Mouse (Mus musculus) thymus, adult 18-20 months (tissue): ENCODE measurements around the gene Cblc.
A peak's percentile ranks its signal among the peaks of the same experiment; 100 is the strongest.

ENCODE experiments used
- DNase-seq, 2 experiments: peaks; one replicate each; pipeline ENCODE4 v3.0.0; 2022; ENCODE audit warnings: mixed read lengths in 2 of 2

Gene Cblc

GRCm38 (mm10) chr7:19779903-19780302 is 16.7 kb downstream of the Cblc start:
- DNase-seq, result no peak

GRCm38 (mm10) chr7:19778645-19779044 is 18.0 kb downstream of the Cblc start:
- no peak for DNase-seq

GRCm38 (mm10) chr7:19777049-19777723 is 19.4 kb downstream of the Cblc start:
- DNase-seq, result no peak

- no peak for DNase-seq
Measured at GRCm38 (mm10) chr7:19771682-19772081, 24.9 kb downstream of the Cblc start.

- no peak for DNase-seq
Measured at GRCm38 (mm10) chr7:19770984-19771391, 25.6 kb downstream of the Cblc start, which contains the start of gene Bcam. TSS of gene Bcam (minus strand) at chr7:19771016.

- peak; percentile 41 to 46 for DNase-seq
Measured at GRCm38 (mm10) chr7:19770375-19770754, 26.2 kb downstream of the Cblc start.

GRCm38 (mm10) chr7:19769434-19770374 is 26.9 kb downstream of the Cblc start:
- no peak for DNase-seq

GRCm38 (mm10) chr7:19769001-19769400 is 27.6 kb downstream of the Cblc start:
- no peak for DNase-seq

- no peak for DNase-seq
Measured at GRCm38 (mm10) chr7:19768251-19768650, 28.4 kb downstream of the Cblc start.

- no peak for DNase-seq
Measured at GRCm38 (mm10) chr7:19764581-19764980, 32.0 kb downstream of the Cblc start.

- DNase-seq, result no peak
Measured at GRCm38 (mm10) chr7:19763829-19764477, 32.7 kb downstream of the Cblc start.

- no peak for DNase-seq
Measured at GRCm38 (mm10) chr7:19762283-19762682, 34.3 kb downstream of the Cblc start.

- no peak for DNase-seq
Measured at GRCm38 (mm10) chr7:19760021-19760420, 36.6 kb downstream of the Cblc start.

- no peak for DNase-seq
Measured at GRCm38 (mm10) chr7:19758623-19759022, 38.0 kb downstream of the Cblc start.

GRCm38 (mm10) chr7:19755851-19756786 is 40.5 kb downstream of the Cblc start:
- no peak for DNase-seq

- no peak for DNase-seq
Measured at GRCm38 (mm10) chr7:19755008-19755407, 41.6 kb downstream of the Cblc start.

- DNase-seq, result no peak
Measured at GRCm38 (mm10) chr7:19754065-19754464, 42.5 kb downstream of the Cblc start.

GRCm38 (mm10) chr7:19753587-19753986 is 43.0 kb downstream of the Cblc start:
- no peak for DNase-seq

GRCm38 (mm10) chr7:19752652-19753051 is 44.0 kb downstream of the Cblc start:
- no peak for DNase-seq

GRCm38 (mm10) chr7:19751070-19751383 is 45.6 kb downstream of the Cblc start:
- no peak for DNase-seq

GRCm38 (mm10) chr7:19750217-19751069 is 46.2 kb downstream of the Cblc start, which contains the start of gene Nectin2:
TSS of gene Nectin2 (minus strand) at chr7:19750483.
- DNase-seq, result peak; percentile 22 to 28
